Mouse (Mus musculus) effector memory CD4-positive, alpha-beta T cell, adult 7 months (primary cell): Measurements from ENCODE around the gene Mybpc1. TPM values are rescaled to one million over a fixed set of nuclear protein-coding genes. Genes with fewer than 3 reads are reported as not detected.

Experiments used
- polyA plus RNA-seq: library from polyadenylated mRNA; unstranded; fragments of 100-300 nt; shearing (Covaris generic); gene quantifications from one replicate; pipeline ENCODE4 v1.2.1, GENCODE M21; 2017

Gene Mybpc1
- polyA plus RNA-seq = not detected

GRCm38 (mm10) chr10:88604943-88605342, at the start of gene Mybpc1:
Mybpc1 (minus strand) TSS chr10:88605152.

GRCm38 (mm10) chr10:88503421-88504314, 101.3 kb downstream of the Mybpc1 start, which contains the start of gene Chpt1:
Chpt1 (minus strand) TSS chr10:88504073.

Other genes with a start within 250 kb of the Mybpc1 start
- 0.54 TPM for gene Dram1, start 226.1 kb downstream of the Mybpc1 start, polyA plus RNA-seq
- 88.4 TPM for gene Gnptab, start 226.0 kb downstream of the Mybpc1 start, polyA plus RNA-seq
- gene Sycp3, start 145.6 kb downstream of the Mybpc1 start, polyA plus RNA-seq = not detected
- 34.1 TPM for gene Chpt1, start 101.1 kb downstream of the Mybpc1 start, polyA plus RNA-seq
- gene Spic, start 79.9 kb upstream of the Mybpc1 start, polyA plus RNA-seq = 0.54 TPM
- gene Arl1, start 125.7 kb upstream of the Mybpc1 start, polyA plus RNA-seq = 78.3 TPM
- 17.7 TPM for gene Utp20, start 221.7 kb upstream of the Mybpc1 start, polyA plus RNA-seq